Mouse (Mus musculus): Measurements from ENCODE around the gene Tmem63c. TPM values are rescaled to one million over a fixed set of nuclear protein-coding genes. Genes with fewer than 3 reads are reported as not detected.

Gene Tmem63c
- total and polyA plus RNA-seq, 3 experiments = not detected

GRCm38 (mm10) chr12:87076610-87077009, 55.5 kb downstream of the Tmem63c start:
- ATAC-seq (ENCODE audit: extremely low read depth, insufficient number of reproducible peaks, low FRiP score, poor library complexity, severe bottlenecking) (no peak), DNase-seq (ENCODE audit: low spot score) (no peak)
- peaks cover 19% of the 10 kb centered on the region for H3K27me3 ChIP-seq (ENCODE audit: insufficient read depth, low read length)
- no peaks in the 10 kb centered on the region for H3K36me3 ChIP-seq (replicated peaks)
- H3K4me3 ChIP-seq (ENCODE audit: low read depth, low read length) = no peak overlapping the region
- TF ChIP-seq GATA2 (IDR thresholded peaks at IDR 0.05; ENCODE audit: borderline replicate concordance, low read depth, low read length) = no peak
- no peak for TF ChIP-seq GATA1 (IDR thresholded peaks at IDR 0.05; ENCODE audit: borderline replicate concordance, low read length)
- no peak for TF ChIP-seq CTCF (IDR thresholded peaks at IDR 0.05; ENCODE audit: low read depth, low read length)
- TF ChIP-seq POLR2AphosphoS5 (IDR thresholded peaks at IDR 0.05; ENCODE audit: insufficient replicate concordance, low read depth, low read length) = no peak
- no peak for TF ChIP-seq TAL1 (conservative IDR thresholded peaks at IDR 0.05; ENCODE audit: low read depth, low read length)
- no peaks in the 10 kb centered on the region for H3K9me3 ChIP-seq (replicated peaks)
- no peaks in the 10 kb centered on the region for H3K4me1 ChIP-seq (ENCODE audit: insufficient read depth, low read depth, low read length)

GRCm38 (mm10) chr12:87082797-87083196, 61.7 kb downstream of the Tmem63c start:
- Histone ChIP-seq H3K9me3 (replicated peaks) (no peaks in the 10 kb centered on the region), H3K36me3 (replicated peaks) (no peaks in the 10 kb centered on the region), H3K27me3 (ENCODE audit: insufficient read depth, low read length) (peaks cover 31% of the 10 kb centered on the region), H3K4me1 (ENCODE audit: insufficient read depth, low read depth, low read length) (no peaks in the 10 kb centered on the region), H3K4me3 (ENCODE audit: low read depth, low read length) (no peak overlapping the region)
- DNase-seq (ENCODE audit: low spot score) = no peak
- no peak for ATAC-seq (ENCODE audit: extremely low read depth, insufficient number of reproducible peaks, low FRiP score, poor library complexity, severe bottlenecking)
- TF ChIP-seq GATA2 (IDR thresholded peaks at IDR 0.05; ENCODE audit: borderline replicate concordance, low read depth, low read length) (no peak), TAL1 (conservative IDR thresholded peaks at IDR 0.05; ENCODE audit: low read depth, low read length) (no peak), CTCF (IDR thresholded peaks at IDR 0.05; ENCODE audit: low read depth, low read length) (no peak), GATA1 (IDR thresholded peaks at IDR 0.05; ENCODE audit: borderline replicate concordance, low read length) (no peak), POLR2AphosphoS5 (IDR thresholded peaks at IDR 0.05; ENCODE audit: insufficient replicate concordance, low read depth, low read length) (no peak)

- Histone ChIP-seq H3K4me1 (ENCODE audit: insufficient read depth, low read depth, low read length) (peaks cover 3% of the 10 kb centered on the region; the same call in 1 of the 2 replicates), H3K36me3 (replicated peaks) (no peaks in the 10 kb centered on the region), H3K27me3 (ENCODE audit: insufficient read depth, low read length) (peaks cover 26% of the 10 kb centered on the region), H3K9me3 (replicated peaks) (no peaks in the 10 kb centered on the region), H3K4me3 (ENCODE audit: low read depth, low read length) (no peak overlapping the region)
- ATAC-seq (ENCODE audit: extremely low read depth, insufficient number of reproducible peaks, low FRiP score, poor library complexity, severe bottlenecking) = no peak
- no peak for DNase-seq (ENCODE audit: low spot score)
- TF ChIP-seq POLR2AphosphoS5 (IDR thresholded peaks at IDR 0.05; ENCODE audit: insufficient replicate concordance, low read depth, low read length) (no peak), GATA1 (IDR thresholded peaks at IDR 0.05; ENCODE audit: borderline replicate concordance, low read length) (no peak), CTCF (IDR thresholded peaks at IDR 0.05; ENCODE audit: low read depth, low read length) (no peak), TAL1 (conservative IDR thresholded peaks at IDR 0.05; ENCODE audit: low read depth, low read length) (no peak), GATA2 (IDR thresholded peaks at IDR 0.05; ENCODE audit: borderline replicate concordance, low read depth, low read length) (no peak)
Observed at GRCm38 (mm10) chr12:87087236-87087635, 66.1 kb downstream of the Tmem63c start.

- H3K36me3 ChIP-seq (replicated peaks) = no peaks in the 10 kb centered on the region
- DNase-seq (ENCODE audit: low spot score) (no peak), ATAC-seq (ENCODE audit: extremely low read depth, insufficient number of reproducible peaks, low FRiP score, poor library complexity, severe bottlenecking) (no peak)
- H3K4me3 ChIP-seq (ENCODE audit: low read depth, low read length) = no peak overlapping the region
- TF ChIP-seq CTCF (IDR thresholded peaks at IDR 0.05; ENCODE audit: low read depth, low read length) (peak; percentile 65), TAL1 (conservative IDR thresholded peaks at IDR 0.05; ENCODE audit: low read depth, low read length) (no peak), GATA1 (IDR thresholded peaks at IDR 0.05; ENCODE audit: borderline replicate concordance, low read length) (no peak), POLR2AphosphoS5 (IDR thresholded peaks at IDR 0.05; ENCODE audit: insufficient replicate concordance, low read depth, low read length) (no peak)
- H3K9me3 ChIP-seq (replicated peaks) = no peaks in the 10 kb centered on the region
- peaks cover 26% of the 10 kb centered on the region for H3K27me3 ChIP-seq (ENCODE audit: insufficient read depth, low read length)
- peaks cover 3% of the 10 kb centered on the region; the same call in 1 of the 2 replicates for H3K4me1 ChIP-seq (ENCODE audit: insufficient read depth, low read depth, low read length)
Observed at GRCm38 (mm10) chr12:87088331-87088730, 67.2 kb downstream of the Tmem63c start.

- no peak for ATAC-seq (ENCODE audit: extremely low read depth, insufficient number of reproducible peaks, low FRiP score, poor library complexity, severe bottlenecking)
- Histone ChIP-seq H3K36me3 (replicated peaks) (no peaks in the 10 kb centered on the region), H3K4me3 (ENCODE audit: low read depth, low read length) (no peak overlapping the region), H3K4me1 (ENCODE audit: insufficient read depth, low read depth, low read length) (peaks cover 3% of the 10 kb centered on the region; the same call in 1 of the 2 replicates), H3K9me3 (replicated peaks) (no peaks in the 10 kb centered on the region), H3K27me3 (ENCODE audit: insufficient read depth, low read length) (peaks cover 26% of the 10 kb centered on the region)
- DNase-seq (ENCODE audit: low spot score) = no peak
- no peak for TF ChIP-seq POLR2AphosphoS5 (IDR thresholded peaks at IDR 0.05; ENCODE audit: insufficient replicate concordance, low read depth, low read length)
- no peak for TF ChIP-seq CTCF (IDR thresholded peaks at IDR 0.05; ENCODE audit: low read depth, low read length)
- TF ChIP-seq GATA1 (IDR thresholded peaks at IDR 0.05; ENCODE audit: borderline replicate concordance, low read length) = no peak
- no peak for TF ChIP-seq TAL1 (conservative IDR thresholded peaks at IDR 0.05; ENCODE audit: low read depth, low read length)
- no peak for TF ChIP-seq GATA2 (IDR thresholded peaks at IDR 0.05; ENCODE audit: borderline replicate concordance, low read depth, low read length)
Observed at GRCm38 (mm10) chr12:87089255-87089654, 68.1 kb downstream of the Tmem63c start.

- no peaks in the 10 kb centered on the region for H3K9me3 ChIP-seq (replicated peaks)
- ATAC-seq (ENCODE audit: extremely low read depth, insufficient number of reproducible peaks, low FRiP score, poor library complexity, severe bottlenecking) = no peak
- TF ChIP-seq GATA1 (IDR thresholded peaks at IDR 0.05; ENCODE audit: borderline replicate concordance, low read length) (no peak), CTCF (IDR thresholded peaks at IDR 0.05; ENCODE audit: low read depth, low read length) (no peak), TAL1 (conservative IDR thresholded peaks at IDR 0.05; ENCODE audit: low read depth, low read length) (no peak), POLR2AphosphoS5 (IDR thresholded peaks at IDR 0.05; ENCODE audit: insufficient replicate concordance, low read depth, low read length) (no peak), GATA2 (IDR thresholded peaks at IDR 0.05; ENCODE audit: borderline replicate concordance, low read depth, low read length) (no peak)
- H3K4me3 ChIP-seq (ENCODE audit: low read depth, low read length) = no peak overlapping the region
- peaks cover 26% of the 10 kb centered on the region for H3K27me3 ChIP-seq (ENCODE audit: insufficient read depth, low read length)
- H3K4me1 ChIP-seq (ENCODE audit: insufficient read depth, low read depth, low read length) = peaks cover 3% of the 10 kb centered on the region; the same call in 1 of the 2 replicates
- H3K36me3 ChIP-seq (replicated peaks) = no peaks in the 10 kb centered on the region
- no peak for DNase-seq (ENCODE audit: low spot score)
Observed at GRCm38 (mm10) chr12:87089701-87090100, 68.6 kb downstream of the Tmem63c start.

Data from G1E (cell line).